Mouse (Mus musculus): ENCODE data around the gene Sept9.

Sept9 gene

GRCm38 (mm10) chr11:117246286-117246685, 46.8 kb downstream of the Sept9 start:
- no peak for DNase-seq (ENCODE audit: low spot score)

GRCm38 (mm10) chr11:117246981-117247431, 47.5 kb downstream of the Sept9 start:
- no peak for DNase-seq (ENCODE audit: low spot score)

- no peak for DNase-seq (ENCODE audit: low spot score)
These were observed 48.1 kb downstream of the Sept9 start for GRCm38 (mm10) chr11:117247541-117247940.

- no peak for DNase-seq (ENCODE audit: low spot score)
These were observed 49.3 kb downstream of the Sept9 start for GRCm38 (mm10) chr11:117248734-117249248.

GRCm38 (mm10) chr11:117249282-117249984, 50.0 kb downstream of the Sept9 start:
- no peak for DNase-seq (ENCODE audit: low spot score)

- DNase-seq (ENCODE audit: low spot score), result no peak
These were observed 50.8 kb downstream of the Sept9 start for GRCm38 (mm10) chr11:117249985-117250928.

- DNase-seq (ENCODE audit: low spot score), result no peak
These were observed 52.3 kb downstream of the Sept9 start for GRCm38 (mm10) chr11:117251755-117252154.

GRCm38 (mm10) chr11:117252846-117253245, 53.4 kb downstream of the Sept9 start:
- peak; percentile 48 for DNase-seq (ENCODE audit: low spot score)

- DNase-seq (ENCODE audit: low spot score), result peak; percentile 61
These were observed 55.0 kb downstream of the Sept9 start for GRCm38 (mm10) chr11:117254161-117255107.

- no peak for DNase-seq (ENCODE audit: low spot score)
These were observed 55.6 kb downstream of the Sept9 start for GRCm38 (mm10) chr11:117255108-117255489.

GRCm38 (mm10) chr11:117256088-117256487, 56.6 kb downstream of the Sept9 start:
- peak; percentile 51 for DNase-seq (ENCODE audit: low spot score)

- DNase-seq (ENCODE audit: low spot score), result no peak
These were observed 57.4 kb downstream of the Sept9 start for GRCm38 (mm10) chr11:117256840-117257239.

- no peak for DNase-seq (ENCODE audit: low spot score)
These were observed 57.8 kb downstream of the Sept9 start for GRCm38 (mm10) chr11:117257266-117257665.

GRCm38 (mm10) chr11:117257842-117258241, 58.4 kb downstream of the Sept9 start:
- no peak for DNase-seq (ENCODE audit: low spot score)

- DNase-seq (ENCODE audit: low spot score), result no peak
These were observed 59.9 kb downstream of the Sept9 start for GRCm38 (mm10) chr11:117259178-117259960.

- no peak for DNase-seq (ENCODE audit: low spot score)
These were observed 61.2 kb downstream of the Sept9 start for GRCm38 (mm10) chr11:117260631-117261030.

GRCm38 (mm10) chr11:117263096-117263808, 63.8 kb downstream of the Sept9 start:
- DNase-seq (ENCODE audit: low spot score), result no peak

- peak; percentile 69 for DNase-seq (ENCODE audit: low spot score)
These were observed 64.9 kb downstream of the Sept9 start for GRCm38 (mm10) chr11:117264162-117265021.

Measured in testis, postnatal 10 days (tissue).